Mouse (Mus musculus) liver, embryonic 14.5 days (tissue): ENCODE measurements around the gene Nfyb. TPM values are rescaled to one million over a fixed set of nuclear protein-coding genes. Genes with fewer than 3 reads are reported as not detected.

ENCODE experiments used
- ATAC-seq: fragments of 200-750 bp; cut with Nextera tagmentation; 2 replicates; pipeline ENCODE4 v1.8.0; 2017; ENCODE audit warnings: moderate number of reproducible peaks, mild to moderate bottlenecking, moderate library complexity; ENCODE audit not compliant: insufficient read depth
- DNase-seq, 3 experiments: peaks; one replicate each; pipeline ENCODE4 v3.0.0-alpha.2; 2012 to 2013; ENCODE audit warnings: low read depth in 3 of 3, low spot score in 3 of 3
- H3K27ac ChIP-seq: fragments of 300-500 bp; sonication (generic); 2 replicates; pipeline ENCODE4 v1.5.1; 2014; ENCODE audit warnings: moderate library complexity, mild to moderate bottlenecking, control low read depth, inconsistent platforms
- H3K27me3 ChIP-seq: fragments of 300-500 bp; sonication (generic); 2 replicates; pipeline ENCODE4 v1.6.1; 2014; ENCODE audit warnings: mild to moderate bottlenecking, low read length, moderate library complexity; ENCODE audit not compliant: control insufficient read depth, insufficient read depth
- H3K36me3 ChIP-seq: fragments of 300-500 bp; sonication (generic); replicated peaks from 2 replicates; pipeline ENCODE4 v1.6.1; 2014; ENCODE audit warnings: low read depth; ENCODE audit not compliant: control insufficient read depth, insufficient read depth
- H3K4me1 ChIP-seq, 2 experiments: fragments of 200-500 bp in 1 of 2; fragments of 300-500 bp in 1 of 2; sonication (generic) in 1 of 2; replicated peaks; 2 replicates each; pipeline ENCODE4 v1.6.1; 2012 to 2014; ENCODE audit warnings: antibody characterized with exemption in 1 of 2, inconsistent platforms in 1 of 2, low read length in 1 of 2; ENCODE audit not compliant: control insufficient read depth in 2 of 2, insufficient read depth in 2 of 2
- H3K4me2 ChIP-seq: fragments of 300-500 bp; sonication (generic); 2 replicates; pipeline ENCODE4 v1.6.1; 2014; ENCODE audit warnings: low read depth, mild to moderate bottlenecking, control low read depth, moderate library complexity
- H3K4me3 ChIP-seq, 2 experiments: fragments of 200-500 bp in 1 of 2; fragments of 300-500 bp in 1 of 2; sonication (generic) in 1 of 2; 2 replicates each; pipeline ENCODE4 v1.5.1; 2012 to 2014; ENCODE audit warnings: low read depth in 2 of 2, low read length in 2 of 2, mild to moderate bottlenecking in 2 of 2, control low read depth in 1 of 2, inconsistent platforms in 1 of 2, moderate library complexity in 1 of 2; ENCODE audit not compliant: insufficient read depth in 1 of 2
- H3K9ac ChIP-seq: fragments of 300-500 bp; sonication (generic); replicated peaks from 2 replicates; pipeline ENCODE4 v1.6.1; 2014; ENCODE audit warnings: mild to moderate bottlenecking, control low read depth, moderate library complexity
- H3K9me3 ChIP-seq: fragments of 300-500 bp; sonication (generic); 2 replicates; pipeline ENCODE4 v1.6.1; 2016; ENCODE audit warnings: low read length, mixed read lengths; ENCODE audit not compliant: control insufficient read depth
- CTCF ChIP-seq: IDR thresholded peaks from 2 replicates; pipeline ENCODE4 v1.5.1; 2016; ENCODE audit warnings: antibody characterized with exemption, low read depth, control low read depth
- EP300 ChIP-seq: IDR thresholded peaks from 2 replicates; pipeline ENCODE4 v1.6.1; 2016; ENCODE audit warnings: antibody characterized with exemption, low read depth
- WGBS: fragments of 180-500 bp; shearing (Covaris S2); extraction: QIAGEN DNeasy Blood & Tissue Kit; methylation state at CpG from one replicate; pipeline ENCODE4 v1.1.7; 2014; ENCODE audit not compliant: insufficient replicate concordance; 5-methylcytosine and 5-hydroxymethylcytosine counted together
- polyA plus RNA-seq, 2 experiments: library from polyadenylated mRNA; depleted of rRNA in 1 of 2; stranded (reverse) in 1 of 2; unstranded in 1 of 2; fragments of >200 nt; fragmentation: Nextera tagmentation in 1 of 2; extraction: Ambion mirVana in 1 of 2; gene quantifications; 2 replicates each; pipeline versions ENCODE4 v1.2.1 to v1.2.3; 2012 to 2014

Nfyb gene
- polyA plus RNA-seq, 2 experiments = 22.0 to 31.9 TPM

GRCm38 (mm10) chr10:82762756-82763681 lies 925 bp downstream of the Nfyb start:
- ATAC-seq (0 out of 2 replicates have a peak, but pooled peaks have one; percentile 11), DNase-seq (no peak)
- H3K9me3 ChIP-seq = no peaks in the 10 kb centered on the region
- H3K9ac ChIP-seq = peak overlapping the region; percentile 99
- no peaks in the 10 kb centered on the region for H3K27me3 ChIP-seq
- H3K36me3 ChIP-seq = peaks cover 25% of the 10 kb centered on the region
- TF ChIP-seq EP300 = no peak
- TF ChIP-seq CTCF = no peak
- peak overlapping the region; percentile 72 to 85 for H3K4me3 ChIP-seq
- peak overlapping the region; percentile 95 for H3K27ac ChIP-seq
- H3K4me2 ChIP-seq = peak overlapping the region; percentile 94
- peaks cover 9 to 32% of the 10 kb centered on the region in 2 experiments; a peak in 3 of 4 replicates for H3K4me1 ChIP-seq
- WGBS = under 1% methylated on average over 48 of the region's 48 CpGs

GRCm38 (mm10) chr10:82761037-82761811 lies 2.7 kb downstream of the Nfyb start:
- Histone ChIP-seq H3K27ac (no peak overlapping the region), H3K4me3 (0 out of 4 replicates have a peak overlapping the region, but pooled peaks of 1 of the 2 experiments have one; percentile 8), H3K9me3 (no peaks in the 10 kb centered on the region), H3K27me3 (no peaks in the 10 kb centered on the region), H3K36me3 (peaks cover 42% of the 10 kb centered on the region), H3K4me2 (peak overlapping the region; percentile 27), H3K9ac (0 out of 2 replicates have a peak overlapping the region, but pooled peaks have one; percentile 23), H3K4me1 (peaks cover 9 to 35% of the 10 kb centered on the region in 2 experiments; a peak in 3 of 4 replicates)
- no peak for TF ChIP-seq EP300
- no peak for TF ChIP-seq CTCF
- ATAC-seq (no peak), DNase-seq (no peak)
- WGBS = 82% methylated on average over 9 of the region's 9 CpGs

- 74% methylated on average over 5 of the region's 5 CpGs for WGBS
- H3K27ac ChIP-seq = no peak overlapping the region
- DNase-seq (no peak), ATAC-seq (no peak)
- peaks cover 55% of the 10 kb centered on the region for H3K36me3 ChIP-seq
- H3K4me1 ChIP-seq = peaks cover 6 to 32% of the 10 kb centered on the region in 2 experiments; a peak in 3 of 4 replicates
- H3K4me3 ChIP-seq = no peak overlapping the region
- H3K4me2 ChIP-seq = no peak overlapping the region
- TF ChIP-seq CTCF = no peak
- no peak for TF ChIP-seq EP300
- H3K9ac ChIP-seq = no peak overlapping the region
- no peaks in the 10 kb centered on the region for H3K27me3 ChIP-seq
- H3K9me3 ChIP-seq = no peaks in the 10 kb centered on the region
Measured at GRCm38 (mm10) chr10:82759706-82760105, 4.2 kb downstream of the Nfyb start.

- Histone ChIP-seq H3K4me3 (no peak overlapping the region), H3K4me2 (no peak overlapping the region), H3K36me3 (peaks cover 62% of the 10 kb centered on the region), H3K4me1 (peaks cover 4 to 26% of the 10 kb centered on the region in 2 experiments; a peak in 3 of 4 replicates), H3K9ac (no peak overlapping the region), H3K9me3 (no peaks in the 10 kb centered on the region), H3K27ac (no peak overlapping the region; the same call in 1 of the 2 replicates), H3K27me3 (no peaks in the 10 kb centered on the region)
- 85% methylated on average over 3 of the region's 3 CpGs for WGBS
- ATAC-seq (no peak), DNase-seq (no peak)
- TF ChIP-seq EP300 = no peak
- no peak for TF ChIP-seq CTCF
Measured at GRCm38 (mm10) chr10:82758878-82759277, 5.1 kb downstream of the Nfyb start.
